Mouse (Mus musculus): ENCODE measurements at regions not wholly inside any gene's neighbourhood (a gene's known extent, or its start where the extent isn't known, plus 50 kb on each side); places are given as distances from the start of the nearest gene placed in this dataset.
"Not testable (repeated sequence)": the region's sequence is repeated elsewhere in the genome, so short reads cannot be mapped to it uniquely, and the experiment has no call there.

DNA sequence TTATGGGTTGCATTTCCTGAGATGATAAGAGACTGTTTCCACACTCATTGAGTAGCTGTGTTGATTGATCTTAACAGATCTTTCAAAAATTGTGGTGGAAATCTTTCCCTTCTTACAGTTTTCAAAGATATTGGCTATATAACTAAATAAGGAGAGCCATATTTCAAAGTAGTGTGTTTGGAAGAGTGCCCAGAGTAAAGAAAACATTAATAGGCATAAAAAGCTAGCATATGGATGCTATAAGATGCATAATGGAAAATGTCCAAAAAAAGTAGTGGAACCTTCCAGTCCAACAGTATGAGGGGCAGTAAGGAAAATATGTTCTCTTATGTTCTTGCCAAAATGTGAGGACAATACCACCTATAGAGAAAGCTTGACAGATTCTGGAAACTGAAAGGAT is 137.2 kb upstream of the Speer3 start:
- no peak overlapping the region for H3K9ac ChIP-seq (replicated peaks; ENCODE audit: low read depth, low read length)
- no peak overlapping the region for H3K4me2 ChIP-seq (ENCODE audit: low read length)
- ATAC-seq = peak; percentile 65
- H3K4me1 ChIP-seq (replicated peaks; ENCODE audit: control insufficient read depth, insufficient read depth, low read length) = no peaks in the 10 kb centered on the region
- no peaks in the 10 kb centered on the region for H3K9me3 ChIP-seq (ENCODE audit: control insufficient read depth, low read length)
- no peak overlapping the region for H3K4me3 ChIP-seq (replicated peaks; ENCODE audit: low read length)
- no peak overlapping the region for H3K27ac ChIP-seq (ENCODE audit: low read length)
- no peaks in the 10 kb centered on the region for H3K36me3 ChIP-seq (ENCODE audit: control insufficient read depth, insufficient read depth)
- no peaks in the 10 kb centered on the region for H3K27me3 ChIP-seq (replicated peaks; ENCODE audit: control insufficient read depth, insufficient read depth, low read length)

DNA sequence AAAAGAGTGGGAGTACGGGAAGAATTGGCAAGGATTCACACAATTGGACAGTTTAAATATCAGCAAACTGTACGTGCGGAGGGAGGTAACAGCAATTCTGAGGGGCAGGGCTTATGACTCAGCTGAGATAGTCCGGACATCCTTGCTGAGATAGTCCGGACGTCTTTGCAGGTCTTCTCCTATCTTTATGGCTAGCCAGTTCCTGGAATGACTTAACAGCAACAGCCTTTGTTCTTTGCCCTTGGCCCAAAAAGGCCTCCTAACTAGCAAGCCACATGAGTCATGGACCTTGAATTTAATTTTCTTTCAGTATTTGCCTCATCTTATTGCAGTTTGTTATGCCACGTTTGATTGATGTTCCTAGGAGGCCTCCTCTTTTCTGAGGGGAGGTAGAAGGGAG is 133.1 kb upstream of the Speer3 start:
- H3K36me3 ChIP-seq (ENCODE audit: control insufficient read depth, insufficient read depth); H3K4me1 ChIP-seq (replicated peaks; ENCODE audit: control insufficient read depth, insufficient read depth, low read length); H3K27ac ChIP-seq (ENCODE audit: low read length); H3K9ac ChIP-seq (replicated peaks; ENCODE audit: low read depth, low read length); H3K9me3 ChIP-seq (ENCODE audit: control insufficient read depth, low read length); H3K27me3 ChIP-seq (replicated peaks; ENCODE audit: control insufficient read depth, insufficient read depth, low read length); H3K4me2 ChIP-seq (ENCODE audit: low read length); ATAC-seq; H3K4me3 ChIP-seq (replicated peaks; ENCODE audit: low read length): not testable (repeated sequence)
- 92% methylated on average over 7 of the region's 7 CpGs for WGBS

DNA sequence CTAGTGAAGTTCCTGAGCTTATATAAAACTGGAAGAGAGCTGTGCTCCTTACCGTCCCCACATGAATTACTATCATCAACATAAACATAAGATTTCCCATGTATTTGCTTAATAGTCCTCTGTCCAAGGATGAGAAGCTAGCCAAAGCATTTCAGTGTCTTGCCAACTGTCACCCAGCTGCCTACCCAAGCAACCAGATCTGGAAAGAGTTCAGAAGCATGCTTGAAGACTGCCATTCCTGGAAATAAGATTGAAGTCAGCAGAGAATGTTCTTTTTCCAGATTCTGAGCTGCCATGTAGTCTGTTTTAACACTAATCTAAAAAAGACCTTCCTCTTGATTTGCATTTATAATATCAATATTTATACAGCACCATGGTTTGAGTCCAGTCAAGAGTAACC is 131.9 kb upstream of the Speer3 start:
- Histone ChIP-seq H3K27ac (ENCODE audit: low read length) (no peak overlapping the region), H3K36me3 (ENCODE audit: control insufficient read depth, insufficient read depth) (no peaks in the 10 kb centered on the region), H3K4me2 (ENCODE audit: low read length) (no peak overlapping the region), H3K4me1 (replicated peaks; ENCODE audit: control insufficient read depth, insufficient read depth, low read length) (no peaks in the 10 kb centered on the region), H3K9me3 (ENCODE audit: control insufficient read depth, low read length) (no peaks in the 10 kb centered on the region), H3K9ac (replicated peaks; ENCODE audit: low read depth, low read length) (no peak overlapping the region), H3K27me3 (replicated peaks; ENCODE audit: control insufficient read depth, insufficient read depth, low read length) (no peaks in the 10 kb centered on the region), H3K4me3 (replicated peaks; ENCODE audit: low read length) (no peak overlapping the region)
- ATAC-seq = no peak
- 73% methylated on average over 1 of the region's 1 CpGs for WGBS

DNA sequence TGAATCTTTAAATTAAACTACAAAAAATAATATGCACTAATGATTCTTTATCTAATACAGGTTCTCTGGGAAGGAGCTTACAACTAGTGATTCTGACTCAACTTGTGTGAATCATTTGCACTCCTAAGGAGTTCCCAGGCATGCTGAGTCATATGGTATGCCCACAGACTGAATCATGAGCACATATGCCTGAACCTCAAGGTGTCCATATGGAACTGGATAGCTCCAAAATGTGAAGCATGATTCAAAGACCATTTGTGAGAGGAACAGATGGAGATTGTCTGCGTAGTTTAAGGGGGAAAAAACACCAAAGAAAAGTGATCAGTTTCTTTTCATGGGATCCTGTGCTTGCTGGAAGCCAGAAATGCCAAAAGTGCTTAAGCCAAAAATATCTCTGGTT is 124.0 kb upstream of the Speer3 start:
- 56% methylated on average over 1 of the region's 1 CpGs for WGBS
- no peak overlapping the region for H3K4me3 ChIP-seq (replicated peaks; ENCODE audit: low read length)
- peak; percentile 84 for ATAC-seq

DNA sequence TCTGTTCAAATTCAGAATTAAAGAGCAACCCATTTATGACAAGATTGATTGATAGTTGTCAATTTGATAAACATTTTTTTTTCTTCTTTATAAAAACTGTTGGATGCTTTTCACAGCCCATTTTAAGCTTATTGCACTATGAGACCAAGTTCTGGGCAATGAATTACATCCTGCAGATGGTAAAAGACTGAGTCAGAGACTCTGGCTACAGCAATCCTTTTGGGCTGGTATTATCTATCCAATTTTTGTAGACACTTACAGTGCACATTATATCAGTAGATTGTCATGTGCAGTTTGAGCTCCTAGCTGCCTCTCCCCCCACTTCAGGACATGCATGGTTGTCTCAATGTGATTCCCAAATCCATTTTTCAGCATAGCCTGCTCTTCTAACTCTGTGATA is 122.6 kb upstream of the Speer3 start:
- peak; percentile 52; the same call in 1 of the 2 replicates for ATAC-seq
- Histone ChIP-seq H3K9ac (replicated peaks; ENCODE audit: low read depth, low read length) (no peak overlapping the region), H3K4me1 (replicated peaks; ENCODE audit: control insufficient read depth, insufficient read depth, low read length) (no peaks in the 10 kb centered on the region), H3K9me3 (ENCODE audit: control insufficient read depth, low read length) (no peaks in the 10 kb centered on the region), H3K4me2 (ENCODE audit: low read length) (no peak overlapping the region), H3K27me3 (replicated peaks; ENCODE audit: control insufficient read depth, insufficient read depth, low read length) (no peaks in the 10 kb centered on the region), H3K4me3 (replicated peaks; ENCODE audit: low read length) (no peak overlapping the region), H3K36me3 (ENCODE audit: control insufficient read depth, insufficient read depth) (no peaks in the 10 kb centered on the region), H3K27ac (ENCODE audit: low read length) (no peak overlapping the region)

More for the DNA sequence above, 124.0 kb upstream of the Speer3 start:
- no peak overlapping the region for H3K4me2 ChIP-seq (ENCODE audit: low read length)
- H3K9ac ChIP-seq (replicated peaks; ENCODE audit: low read depth, low read length) = no peak overlapping the region
- no peaks in the 10 kb centered on the region for H3K9me3 ChIP-seq (ENCODE audit: control insufficient read depth, low read length)
- H3K27me3 ChIP-seq (replicated peaks; ENCODE audit: control insufficient read depth, insufficient read depth, low read length) = no peaks in the 10 kb centered on the region
- H3K36me3 ChIP-seq (ENCODE audit: control insufficient read depth, insufficient read depth) = no peaks in the 10 kb centered on the region
- H3K27ac ChIP-seq (ENCODE audit: low read length) = no peak overlapping the region
- H3K4me1 ChIP-seq (replicated peaks; ENCODE audit: control insufficient read depth, insufficient read depth, low read length) = no peaks in the 10 kb centered on the region

DNA sequence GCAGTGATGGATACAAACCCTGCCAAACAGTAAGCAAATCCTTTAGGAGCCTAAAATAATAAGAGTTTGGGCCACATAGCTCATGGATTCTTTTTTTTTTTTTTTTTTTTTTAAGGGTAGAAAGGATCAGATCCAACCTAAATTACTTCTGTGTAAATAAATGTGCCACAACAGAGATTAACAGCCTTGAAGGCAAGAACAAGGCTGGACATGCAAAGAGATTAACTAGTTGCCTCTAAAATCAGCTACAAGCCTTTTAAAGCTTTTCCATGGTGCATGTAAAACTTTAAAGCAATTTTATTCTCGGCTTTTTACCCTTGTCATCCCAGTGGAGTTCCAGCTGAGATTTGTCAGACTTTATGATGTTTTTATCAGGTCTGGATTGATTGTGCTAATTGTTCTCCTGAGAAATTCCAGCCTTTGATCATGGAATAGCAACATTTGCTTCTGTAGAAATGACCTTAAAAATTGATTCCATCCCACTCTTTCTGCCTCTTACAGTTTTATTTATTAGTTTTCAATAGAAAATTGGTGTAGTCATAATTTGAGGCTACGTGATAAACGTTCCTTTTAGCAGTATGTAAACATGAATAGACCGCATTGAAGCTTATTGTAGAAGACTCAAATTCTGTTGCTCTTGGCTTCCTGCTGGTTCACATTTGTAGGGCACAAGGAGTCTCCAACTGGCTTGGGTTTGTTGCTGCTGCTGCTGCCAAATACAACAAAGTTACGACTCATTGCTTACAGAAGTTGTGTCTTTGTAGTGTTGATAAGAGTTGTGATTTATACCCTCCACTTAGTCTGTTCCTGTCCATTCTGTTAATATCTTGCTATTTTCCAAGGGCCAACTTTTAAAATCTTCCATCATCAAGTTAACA is 100.3 kb upstream of the Speer3 start:
- no peak overlapping the region for H3K27ac ChIP-seq (ENCODE audit: low read length)
- H3K4me3 ChIP-seq (replicated peaks; ENCODE audit: low read length) = no peak overlapping the region
- no peaks in the 10 kb centered on the region for H3K27me3 ChIP-seq (replicated peaks; ENCODE audit: control insufficient read depth, insufficient read depth, low read length)
- H3K36me3 ChIP-seq (ENCODE audit: control insufficient read depth, insufficient read depth) = no peaks in the 10 kb centered on the region
- H3K9ac ChIP-seq (replicated peaks; ENCODE audit: low read depth, low read length) = no peak overlapping the region
- H3K4me1 ChIP-seq (replicated peaks; ENCODE audit: control insufficient read depth, insufficient read depth, low read length) = no peaks in the 10 kb centered on the region; the same call in 1 of the 2 replicates
- no peaks in the 10 kb centered on the region for H3K9me3 ChIP-seq (ENCODE audit: control insufficient read depth, low read length)
- no peak for ATAC-seq
- WGBS = 50% methylated on average over 5 of the region's 5 CpGs
- no peak overlapping the region for H3K4me2 ChIP-seq (ENCODE audit: low read length)

DNA sequence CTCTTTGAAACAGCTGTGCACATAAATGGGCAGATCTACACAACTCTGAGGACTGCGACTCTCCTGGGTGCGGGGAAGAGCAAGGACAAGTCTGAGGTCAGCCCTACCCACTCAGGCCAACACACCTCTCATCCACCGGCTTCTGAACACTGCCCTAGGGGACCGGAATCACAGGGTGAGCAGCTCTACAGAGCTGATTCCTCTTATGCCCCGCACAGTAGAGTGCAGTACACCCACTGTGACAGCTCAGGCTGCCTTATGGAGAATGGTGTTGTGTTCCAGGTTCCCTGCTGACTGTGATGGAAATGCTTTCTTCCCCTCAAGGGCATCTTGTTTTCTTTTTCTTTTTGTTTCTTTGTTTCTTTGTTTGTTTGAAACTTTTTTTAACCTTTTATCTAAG is 96.6 kb upstream of the Speer3 start:
- Histone ChIP-seq H3K9ac (replicated peaks; ENCODE audit: low read depth, low read length) (no peak overlapping the region), H3K4me2 (ENCODE audit: low read length) (no peak overlapping the region), H3K36me3 (ENCODE audit: control insufficient read depth, insufficient read depth) (no peaks in the 10 kb centered on the region), H3K9me3 (ENCODE audit: control insufficient read depth, low read length) (no peaks in the 10 kb centered on the region), H3K27ac (ENCODE audit: low read length) (no peak overlapping the region), H3K27me3 (replicated peaks; ENCODE audit: control insufficient read depth, insufficient read depth, low read length) (no peaks in the 10 kb centered on the region), H3K4me3 (replicated peaks; ENCODE audit: low read length) (no peak overlapping the region), H3K4me1 (replicated peaks; ENCODE audit: control insufficient read depth, insufficient read depth, low read length) (no peaks in the 10 kb centered on the region; the same call in 1 of the 2 replicates)
- 40% methylated on average over 5 of the region's 5 CpGs for WGBS
- no peak for ATAC-seq

Measured in forebrain, embryonic 16.5 days (tissue).